Mouse (Mus musculus): ENCODE data around the gene Nat8f5. TPM values are rescaled to one million over a fixed set of nuclear protein-coding genes. Genes with fewer than 3 reads are reported as not detected.
"Not testable (repeated sequence)": the region's sequence is repeated elsewhere in the genome, so short reads cannot be mapped to it uniquely, and the experiment has no call there.

The Nat8f5 gene
- total RNA-seq, 2 experiments from 2014 or later: 6.7 to 7.3 TPM

- DNase-seq (ENCODE audit: low spot score in 2 of 2): peak; percentile 40 to 73
Measured at GRCm38 (mm10) chr6:85836827-85837226, 16.1 kb upstream of the Nat8f5 start.

- DNase-seq (ENCODE audit: low spot score in 2 of 2): not testable (repeated sequence)
Measured at GRCm38 (mm10) chr6:85836098-85836497, 15.3 kb upstream of the Nat8f5 start.

- DNase-seq (ENCODE audit: low spot score in 2 of 2): not testable (repeated sequence)
Measured at GRCm38 (mm10) chr6:85835104-85835503, 14.3 kb upstream of the Nat8f5 start.

GRCm38 (mm10) chr6:85834504-85835100, 13.8 kb upstream of the Nat8f5 start:
- DNase-seq (ENCODE audit: low spot score in 2 of 2): peak in 1 of 2 experiments; percentile 7

GRCm38 (mm10) chr6:85831796-85832321, 11.1 kb upstream of the Nat8f5 start, which contains the start of gene Nat8:
Gene Nat8, minus strand, starts transcription at chr6:85832082.
- DNase-seq (ENCODE audit: low spot score in 2 of 2): no peak

- no peak for DNase-seq (ENCODE audit: low spot score in 2 of 2)
Measured at GRCm38 (mm10) chr6:85829462-85829861, 8.7 kb upstream of the Nat8f5 start.

GRCm38 (mm10) chr6:85825886-85826285, 5.1 kb upstream of the Nat8f5 start:
- no peak for DNase-seq (ENCODE audit: low spot score in 2 of 2)

DNA sequence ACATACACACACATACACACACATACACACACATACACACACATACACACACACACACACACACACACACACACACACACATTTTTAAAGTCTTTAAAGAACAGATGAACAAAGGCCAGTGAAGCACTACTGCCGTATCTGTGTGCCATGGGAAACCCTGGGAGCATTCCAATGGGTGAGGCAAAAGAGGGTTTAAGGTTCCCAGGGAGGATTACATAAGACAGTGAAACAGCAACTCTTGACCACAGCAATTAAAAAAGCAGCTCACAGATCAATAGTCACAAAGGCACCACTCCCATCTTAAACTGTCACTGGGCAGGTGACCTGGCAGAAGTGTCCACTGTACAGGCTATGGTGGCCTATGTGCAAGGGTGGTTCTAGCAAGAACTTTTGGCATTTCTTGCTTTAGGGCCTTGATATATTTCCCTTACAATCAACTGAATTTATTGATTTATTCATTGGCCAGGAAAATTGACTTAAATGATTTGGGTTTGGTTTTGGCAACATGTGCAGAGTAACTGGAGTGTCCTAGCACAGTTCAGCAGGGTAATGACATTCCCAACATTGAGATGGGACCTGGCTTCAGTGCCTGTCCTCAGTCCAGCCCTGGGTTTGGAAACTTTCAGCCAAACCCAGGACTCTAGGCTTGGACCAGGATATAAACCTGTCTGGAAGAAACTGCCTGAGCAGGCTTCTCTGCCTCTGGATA, 2.8 kb upstream of the Nat8f5 start:
- DNase-seq (ENCODE audit: low spot score in 2 of 2): no peak

- no peak for DNase-seq (ENCODE audit: low spot score in 2 of 2)
Measured at GRCm38 (mm10) chr6:85822286-85822685, 1.5 kb upstream of the Nat8f5 start.

DNA sequence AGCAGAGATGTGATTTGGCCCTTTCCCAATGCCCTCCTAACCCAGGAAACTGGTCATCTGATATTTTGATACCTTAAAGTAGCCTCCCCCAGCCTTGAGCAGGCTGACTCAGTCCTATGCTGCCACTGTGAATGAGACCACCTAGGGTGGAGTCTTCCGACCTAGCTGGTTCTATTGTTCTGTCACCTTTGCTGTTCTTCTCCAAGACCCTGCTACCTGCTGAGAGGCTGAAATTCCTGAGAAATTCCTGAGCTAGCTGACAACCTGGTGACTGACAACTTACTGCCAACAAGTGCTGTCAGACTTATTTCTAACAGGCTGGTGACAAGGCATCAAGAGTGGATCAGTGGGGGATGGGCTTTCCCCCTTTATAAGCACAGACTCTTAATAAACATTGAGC, 2.4 kb downstream of the Nat8f5 start:
- DNase-seq (ENCODE audit: low spot score in 2 of 2): no peak

GRCm38 (mm10) chr6:85813339-85813738, 7.4 kb downstream of the Nat8f5 start:
- DNase-seq (ENCODE audit: low spot score in 2 of 2): no peak

DNA sequence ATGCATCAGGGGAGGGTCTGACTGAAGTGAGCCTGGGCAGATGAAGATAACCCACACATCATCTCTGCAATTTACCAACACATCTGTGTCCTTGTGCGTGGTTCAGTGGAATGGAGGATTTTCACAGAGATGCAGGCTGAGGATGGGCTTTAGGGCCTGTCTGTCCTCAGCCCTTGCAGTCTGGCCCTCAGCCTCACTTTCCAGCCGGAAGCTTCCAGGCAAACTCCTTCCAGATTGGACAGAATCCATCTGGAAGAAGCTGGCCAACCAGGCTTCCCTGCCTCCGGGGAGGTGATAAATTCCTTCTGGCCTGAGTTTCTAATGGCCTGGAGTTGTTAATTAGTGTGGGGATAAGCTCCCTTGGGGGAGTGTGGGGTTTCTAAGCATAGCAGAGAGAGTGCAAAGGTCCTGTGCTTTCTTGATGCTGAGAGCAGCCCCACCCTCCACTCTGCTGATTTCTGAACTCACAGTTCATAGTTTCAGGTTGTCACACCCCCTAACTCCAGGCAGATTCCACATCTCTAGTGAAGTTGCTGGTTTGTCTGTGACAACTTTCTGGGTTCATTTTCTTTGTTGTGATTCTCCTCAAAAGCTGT, 9.7 kb downstream of the Nat8f5 start:
- DNase-seq (ENCODE audit: low spot score in 2 of 2): not testable (repeated sequence)

- DNase-seq (ENCODE audit: low spot score in 2 of 2): not testable (repeated sequence)
Measured at GRCm38 (mm10) chr6:85810514-85810913, 10.3 kb downstream of the Nat8f5 start.

DNA sequence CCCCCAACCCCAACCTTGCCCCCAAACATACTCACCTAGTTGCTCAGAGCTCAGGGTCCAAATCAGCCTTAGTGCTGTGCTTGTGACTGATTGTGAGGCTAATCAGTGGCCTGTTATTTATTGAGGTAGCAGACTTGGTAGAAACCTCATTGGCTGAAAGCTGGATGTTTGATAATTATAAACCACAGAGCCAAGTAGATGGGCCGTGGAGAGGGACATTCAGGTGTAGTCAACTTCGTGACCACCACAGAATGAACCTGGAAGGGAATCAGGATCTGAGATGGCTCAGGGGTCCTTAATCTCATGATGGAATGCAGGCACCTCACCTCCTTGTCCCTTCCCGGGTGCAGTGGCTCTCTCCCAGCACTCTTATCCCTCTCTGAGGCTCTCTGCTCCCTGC, 11.0 kb downstream of the Nat8f5 start:
- DNase-seq (ENCODE audit: low spot score in 2 of 2): not testable (repeated sequence)

GRCm38 (mm10) chr6:85803180-85803579, 17.6 kb downstream of the Nat8f5 start:
- DNase-seq (ENCODE audit: low spot score in 2 of 2): not testable (repeated sequence)

Small RNAs within 50 kb of the gene (microRNA-seq; reads per million reads assigned to microRNA genes)
- 0 reads per million in 2 experiments for gene Mir6375

Other genes starting within 250 kb of the Nat8f5 start
- gene Alms1, start 233.4 kb downstream of the Nat8f5 start, total RNA-seq (2021): 1 to 10 TPM; 6.7 to 7.0 TPM
- gene Nat8f7, start 107.8 kb downstream of the Nat8f5 start, total RNA-seq (2021): 1 to 10 TPM; 3.4 to 4.0 TPM
- gene Nat8f3, start 55.2 kb downstream of the Nat8f5 start, total RNA-seq (2021): 1 to 10 TPM; 2.1 to 3.4 TPM
- 1 to 10 TPM; 1.1 to 1.3 TPM for gene Nat8f6, start within 50 bp of the Nat8f5 start, total RNA-seq (2021)
- gene Nat8, start 11.1 kb upstream of the Nat8f5 start, total RNA-seq (2021): 1 to 10 TPM; 4.4 to 4.6 TPM
- gene Nat8f2, start 48.2 kb upstream of the Nat8f5 start, total RNA-seq (2021): 1 to 10 TPM; 2.4 to 4.2 TPM
- 1 to 10 TPM; 7.6 to 8.5 TPM for gene Nat8f4, start 83.9 kb upstream of the Nat8f5 start, total RNA-seq (2021)
- gene Tprkb, start 90.9 kb upstream of the Nat8f5 start, total RNA-seq (2021): 10 to 100 TPM; 81.6 to 98.0 TPM
- gene Nat8f1, start 94.7 kb upstream of the Nat8f5 start, total RNA-seq (2021): 10 to 100 TPM; 24.8 to 28.5 TPM
- 10 to 100 TPM; 71.2 to 76.1 TPM for gene Dusp11, start 140.7 kb upstream of the Nat8f5 start, total RNA-seq (2021)
- gene Figla, start 195.2 kb upstream of the Nat8f5 start, total RNA-seq (2021): not detected
- 100 to 1,000 TPM; 267 to 269 TPM for gene Add2, start 207.7 kb upstream of the Nat8f5 start, total RNA-seq (2021)

Measured in layer of hippocampus, adult 18-20 months (tissue).